Mouse (Mus musculus) right cerebral cortex, adult 2 months (tissue): ENCODE measurements around the gene Usp21.
A peak's percentile ranks its signal among the peaks of the same experiment; 100 is the strongest.

Experiments used
- DNase-seq, 2 experiments: peaks; one replicate each; pipeline ENCODE4 v3.0.0; 2021 to 2022; ENCODE audit warnings: low spot score in 2 of 2

Gene Usp21

GRCm38 (mm10) chr1:171265971-171266744 is 21.6 kb downstream of the Usp21 start:
- DNase-seq = no peak

- no peak for DNase-seq
These were observed 23.9 kb downstream of the Usp21 start for GRCm38 (mm10) chr1:171263666-171264461.

- DNase-seq = peak in 1 of 2 experiments; percentile 50
These were observed 24.6 kb downstream of the Usp21 start for GRCm38 (mm10) chr1:171263185-171263611.

- DNase-seq = peak; percentile 85 to 87
These were observed 25.1 kb downstream of the Usp21 start for GRCm38 (mm10) chr1:171262594-171263130.

GRCm38 (mm10) chr1:171260316-171260715 is 27.5 kb downstream of the Usp21 start:
- DNase-seq = no peak

- no peak for DNase-seq
These were observed 28.9 kb downstream of the Usp21 start for GRCm38 (mm10) chr1:171258921-171259320.

GRCm38 (mm10) chr1:171257781-171258180 is 30.0 kb downstream of the Usp21 start:
- DNase-seq = no peak

- DNase-seq = peak; percentile 72 to 77
These were observed 30.7 kb downstream of the Usp21 start for GRCm38 (mm10) chr1:171256937-171257548.

- no peak for DNase-seq
These were observed 31.5 kb downstream of the Usp21 start for GRCm38 (mm10) chr1:171256095-171256818.

GRCm38 (mm10) chr1:171252415-171252814 is 35.4 kb downstream of the Usp21 start:
- DNase-seq = no peak

GRCm38 (mm10) chr1:171251594-171252324 is 36.0 kb downstream of the Usp21 start:
- DNase-seq = no peak

- no peak for DNase-seq
These were observed 36.9 kb downstream of the Usp21 start, which contains the start of gene Ndufs2 for GRCm38 (mm10) chr1:171250680-171251593. Gene Ndufs2 (minus strand): TSS chr1:171251388.

- DNase-seq = peak in 1 of 2 experiments; percentile 63
These were observed 37.7 kb downstream of the Usp21 start, which contains the start of gene Adamts4 for GRCm38 (mm10) chr1:171249913-171250600. Gene Adamts4 (plus strand): TSS chr1:171250421.

GRCm38 (mm10) chr1:171248386-171249226 is 39.2 kb downstream of the Usp21 start:
- DNase-seq = no peak

- no peak for DNase-seq
These were observed 39.9 kb downstream of the Usp21 start for GRCm38 (mm10) chr1:171247916-171248315.

GRCm38 (mm10) chr1:171247453-171247841 is 40.3 kb downstream of the Usp21 start:
- DNase-seq = no peak

GRCm38 (mm10) chr1:171246709-171247452 is 40.9 kb downstream of the Usp21 start:
- DNase-seq = peak; percentile 97 to 98
